Mouse (Mus musculus) E14TG2a.4 (cell line): ENCODE data around the gene Btg4.

ENCODE experiments used
- CTCF ChIP-seq: conservative IDR thresholded peaks from 2 replicates; pipeline ENCODE4 v1.5.1; 2014; ENCODE audit warnings: low read length
- NANOG ChIP-seq: IDR thresholded peaks from 2 replicates; pipeline ENCODE4 v1.6.1; 2014; ENCODE audit warnings: borderline replicate concordance, low read length, mixed read lengths
- POU5F1 ChIP-seq: IDR thresholded peaks from 2 replicates; pipeline ENCODE4 v1.6.1; 2014; ENCODE audit warnings: low read length, borderline replicate concordance

DNA sequence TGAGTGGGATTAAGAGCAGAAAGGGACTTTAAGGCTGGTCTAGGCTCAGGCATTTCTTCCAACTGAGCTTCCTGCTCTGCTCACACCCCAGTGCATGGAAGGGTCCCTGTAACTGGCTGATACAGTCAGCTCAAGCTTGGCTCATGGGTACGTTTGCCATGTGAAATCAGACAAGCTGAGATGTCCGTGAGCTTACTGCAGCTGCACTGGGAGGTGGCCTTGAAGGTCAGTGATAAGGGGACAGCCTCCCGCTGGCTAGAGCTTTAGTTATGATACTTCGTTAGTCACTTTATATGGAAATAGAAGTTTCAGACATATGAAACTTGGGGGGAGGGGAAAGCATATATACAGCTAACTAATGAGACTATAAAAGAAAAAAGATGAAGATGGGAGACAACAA lies 10.1 kb downstream of the Btg4 start:
- TF ChIP-seq CTCF (no peak), POU5F1 (no peak), NANOG (no peak)
